Mouse (Mus musculus): Measurements from ENCODE around the gene Rapsn. TPM values are rescaled to one million over a fixed set of nuclear protein-coding genes. Genes with fewer than 3 reads are reported as not detected.

Rapsn gene
- polyA plus RNA-seq, 1 experiment from 2014 or later: 17.8 TPM

Other genes starting within 250 kb of the Rapsn start
- 201 and 211 TPM in 2 replicates for gene Mtch2, start 188.5 kb upstream of the Rapsn start, polyA plus RNA-seq (2016; fragmentation: Nextera tagmentation; extraction: Ambion mirVana)
- 16.5 and 18.9 TPM in 2 replicates for gene C1qtnf4, start 149.8 kb upstream of the Rapsn start, polyA plus RNA-seq (2016; fragmentation: Nextera tagmentation; extraction: Ambion mirVana)
- gene Kbtbd4, start 130.9 kb upstream of the Rapsn start, polyA plus RNA-seq (2016; fragmentation: Nextera tagmentation; extraction: Ambion mirVana): 27.0 and 27.3 TPM in 2 replicates
- gene Ndufs3, start 130.8 kb upstream of the Rapsn start, polyA plus RNA-seq (2016; fragmentation: Nextera tagmentation; extraction: Ambion mirVana): 332 and 336 TPM in 2 replicates
- gene Celf1, start 95.2 kb upstream of the Rapsn start, polyA plus RNA-seq (2016; fragmentation: Nextera tagmentation; extraction: Ambion mirVana): 136 and 141 TPM in 2 replicates
- 245 and 252 TPM in 2 replicates for gene Psmc3, start 18.4 kb downstream of the Rapsn start, polyA plus RNA-seq (2016; fragmentation: Nextera tagmentation; extraction: Ambion mirVana)
- 42.5 and 44.3 TPM in 2 replicates for gene Slc39a13, start 34.8 kb downstream of the Rapsn start, polyA plus RNA-seq (2016; fragmentation: Nextera tagmentation; extraction: Ambion mirVana)
- 3.0 and 3.1 TPM in 2 replicates for gene Spi1, start 46.8 kb downstream of the Rapsn start, polyA plus RNA-seq (2016; fragmentation: Nextera tagmentation; extraction: Ambion mirVana)
- gene Mybpc3, start 82.5 kb downstream of the Rapsn start, polyA plus RNA-seq (2016; fragmentation: Nextera tagmentation; extraction: Ambion mirVana): 1,039 and 1,047 TPM in 2 replicates
- 6.5 and 7.7 TPM in 2 replicates for gene Madd, start 148.2 kb downstream of the Rapsn start, polyA plus RNA-seq (2016; fragmentation: Nextera tagmentation; extraction: Ambion mirVana)
- 1.2 and 2.5 TPM in 2 replicates for gene Nr1h3, start 167.2 kb downstream of the Rapsn start, polyA plus RNA-seq (2016; fragmentation: Nextera tagmentation; extraction: Ambion mirVana)
- 18.2 and 22.3 TPM in 2 replicates for gene Acp2, start 167.3 kb downstream of the Rapsn start, polyA plus RNA-seq (2016; fragmentation: Nextera tagmentation; extraction: Ambion mirVana)
- gene Ddb2, start 201.4 kb downstream of the Rapsn start, polyA plus RNA-seq (2016; fragmentation: Nextera tagmentation; extraction: Ambion mirVana): 7.5 and 7.7 TPM in 2 replicates
- gene Pacsin3, start 220.3 kb downstream of the Rapsn start, polyA plus RNA-seq (2016; fragmentation: Nextera tagmentation; extraction: Ambion mirVana): 30.4 and 31.9 TPM in 2 replicates
- gene Arfgap2, start 229.4 kb downstream of the Rapsn start, polyA plus RNA-seq (2016; fragmentation: Nextera tagmentation; extraction: Ambion mirVana): 73.9 and 74.2 TPM in 2 replicates

All from heart, embryonic 12.5 days (tissue).